Mouse (Mus musculus) retina, postnatal 1 day (tissue): Measurements from ENCODE around the gene Pigs.
A peak's percentile ranks its signal among the peaks of the same experiment; 100 is the strongest.

ENCODE experiments used
- DNase-seq: peaks from one replicate; pipeline ENCODE4 v3.0.0-alpha.2; 2012

Gene Pigs

GRCm38 (mm10) chr11:78327634-78328511, at the start of gene Pigs:
TSS of gene Pigs (plus strand) at chr11:78328415.
- DNase-seq = peak; percentile 96

GRCm38 (mm10) chr11:78278853-78279252, 49.4 kb upstream of the Pigs start:
- no peak for DNase-seq

- no peak for DNase-seq
These were observed 48.6 kb upstream of the Pigs start for GRCm38 (mm10) chr11:78279586-78279985.

- no peak for DNase-seq
These were observed 39.0 kb upstream of the Pigs start for GRCm38 (mm10) chr11:78289146-78289763.

- no peak for DNase-seq
These were observed 37.6 kb upstream of the Pigs start, which contains the start of gene BC030499 for GRCm38 (mm10) chr11:78290654-78291053. TSS of gene BC030499 (plus strand) at chr11:78290841.

GRCm38 (mm10) chr11:78294585-78294984, 33.6 kb upstream of the Pigs start:
- DNase-seq = no peak

GRCm38 (mm10) chr11:78300917-78301316, 27.3 kb upstream of the Pigs start:
- no peak for DNase-seq

GRCm38 (mm10) chr11:78301357-78302084, 26.7 kb upstream of the Pigs start, which contains the start of gene Spag5:
TSS of gene Spag5 (plus strand) at chr11:78301529.
- peak; percentile 94 for DNase-seq

- DNase-seq = no peak
These were observed 22.9 kb upstream of the Pigs start for GRCm38 (mm10) chr11:78305272-78305671.

- DNase-seq = peak; percentile 68
These were observed 17.2 kb upstream of the Pigs start for GRCm38 (mm10) chr11:78310861-78311511.

GRCm38 (mm10) chr11:78313662-78314061, 14.6 kb upstream of the Pigs start:
- DNase-seq = no peak

- DNase-seq = no peak
These were observed 9.8 kb upstream of the Pigs start for GRCm38 (mm10) chr11:78318411-78318810.

- DNase-seq = no peak
These were observed 6.0 kb upstream of the Pigs start for GRCm38 (mm10) chr11:78322076-78322831.

GRCm38 (mm10) chr11:78322860-78323259, 5.4 kb upstream of the Pigs start, which contains the start of gene Aldoc:
TSS of gene Aldoc (plus strand) at chr11:78322968.
- DNase-seq = peak; percentile 83

- DNase-seq = no peak
These were observed 4.0 kb upstream of the Pigs start for GRCm38 (mm10) chr11:78324000-78324785.

- DNase-seq = no peak
These were observed 3.2 kb upstream of the Pigs start for GRCm38 (mm10) chr11:78324965-78325364.

- DNase-seq = no peak
These were observed 1.0 kb upstream of the Pigs start for GRCm38 (mm10) chr11:78327215-78327614.

- DNase-seq = no peak
These were observed 369 bp downstream of the Pigs start for GRCm38 (mm10) chr11:78328512-78329056.

- DNase-seq = no peak
These were observed 4.5 kb downstream of the Pigs start for GRCm38 (mm10) chr11:78332676-78333075.

GRCm38 (mm10) chr11:78333992-78334391, 5.8 kb downstream of the Pigs start:
- no peak for DNase-seq

GRCm38 (mm10) chr11:78337040-78337439, 8.8 kb downstream of the Pigs start:
- no peak for DNase-seq
